Mouse (Mus musculus) heart, embryonic 11.5 days (tissue): ENCODE measurements around the gene Elmod3. TPM values are rescaled to one million over a fixed set of nuclear protein-coding genes. Genes with fewer than 3 reads are reported as not detected.

Experiments used
- ATAC-seq: fragments of 200-750 bp; cut with Nextera tagmentation; replicated peaks from 2 replicates; pipeline ENCODE4 v1.8.0; 2017; ENCODE audit warnings: moderate library complexity; ENCODE audit not compliant: insufficient number of reproducible peaks, low FRiP score, low TSS enrichment
- H3K27ac ChIP-seq: fragments of 300-500 bp; sonication (generic); 2 replicates; pipeline ENCODE4 v1.5.1; 2014; ENCODE audit warnings: mild to moderate bottlenecking, low read depth, low read length
- H3K27me3 ChIP-seq: fragments of 300-500 bp; sonication (generic); 2 replicates; pipeline ENCODE4 v1.6.1; 2014; ENCODE audit warnings: mild to moderate bottlenecking, low read length, mixed read lengths; ENCODE audit not compliant: control insufficient read depth, insufficient read depth
- H3K36me3 ChIP-seq: fragments of 300-500 bp; sonication (generic); 2 replicates; pipeline ENCODE4 v1.6.1; 2014; ENCODE audit warnings: mild to moderate bottlenecking, low read length, moderate library complexity, mixed read lengths; ENCODE audit not compliant: control insufficient read depth, insufficient read depth
- H3K4me1 ChIP-seq: fragments of 300-500 bp; sonication (generic); 2 replicates; pipeline ENCODE4 v1.6.1; 2014; ENCODE audit warnings: low read length; ENCODE audit not compliant: control insufficient read depth, insufficient read depth
- H3K4me2 ChIP-seq: fragments of 300-500 bp; sonication (generic); 2 replicates; pipeline ENCODE4 v1.6.1; 2014; ENCODE audit warnings: mild to moderate bottlenecking, moderate library complexity
- H3K4me3 ChIP-seq: fragments of 300-500 bp; sonication (generic); 2 replicates; pipeline ENCODE4 v1.5.1; 2014; ENCODE audit warnings: low read depth, low read length
- H3K9ac ChIP-seq: fragments of 300-500 bp; sonication (generic); 2 replicates; pipeline ENCODE4 v1.6.1; 2014; ENCODE audit warnings: mild to moderate bottlenecking, low read depth, low read length, moderate library complexity
- H3K9me3 ChIP-seq: fragments of 300-500 bp; sonication (generic); replicated peaks from 2 replicates; pipeline ENCODE4 v1.6.1; 2016; ENCODE audit warnings: low read length; ENCODE audit not compliant: control insufficient read depth
- WGBS: fragments of 180-500 bp; shearing (Covaris S2); extraction: QIAGEN DNeasy Blood & Tissue Kit; methylation state at CpG from one replicate; pipeline ENCODE4 v1.1.7; 2014; ENCODE audit not compliant: insufficient replicate concordance; 5-methylcytosine and 5-hydroxymethylcytosine counted together
- polyA plus RNA-seq: library from polyadenylated mRNA; unstranded; fragments of >200 nt; fragmentation: Nextera tagmentation; extraction: Ambion mirVana; gene quantifications from 2 replicates; pipeline ENCODE4 v1.2.1, GENCODE M21; 2014

Gene Elmod3
- polyA plus RNA-seq, 1 experiment from 2014 or later, result 10.5 TPM

- no peaks in the 10 kb centered on the region for H3K9me3 ChIP-seq
- H3K27ac ChIP-seq, result no peak overlapping the region
- H3K4me2 ChIP-seq, result no peak overlapping the region
- H3K36me3 ChIP-seq, result no peaks in the 10 kb centered on the region
- H3K4me1 ChIP-seq, result 0 out of 2 replicates have a peak, but pooled peaks cover 4% of the 10 kb centered on the region
- no peak for ATAC-seq
- H3K4me3 ChIP-seq, result no peak overlapping the region
- H3K9ac ChIP-seq, result no peak overlapping the region
- H3K27me3 ChIP-seq, result no peaks in the 10 kb centered on the region
These were observed 8.1 kb downstream of the Elmod3 start for GRCm38 (mm10) chr6:72590111-72590510.

DNA sequence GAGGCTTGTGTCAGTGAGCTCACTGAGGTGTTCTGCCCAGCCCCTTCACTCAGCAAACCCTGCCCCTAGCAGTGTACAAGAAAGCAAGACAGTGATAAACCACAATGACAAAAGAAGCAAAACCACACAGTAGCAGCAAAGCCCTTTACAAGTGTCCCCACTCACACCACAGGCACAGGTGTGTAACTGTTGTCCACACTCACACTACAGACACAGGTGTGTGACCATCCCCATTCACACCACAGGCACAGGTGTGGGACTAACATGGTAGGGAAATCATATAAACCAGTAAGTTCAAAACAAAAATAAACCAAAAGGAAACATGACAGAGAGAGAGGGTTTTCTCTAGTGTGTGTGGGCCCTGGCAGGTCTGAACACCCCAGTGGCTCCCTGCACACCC is 9.9 kb downstream of the Elmod3 start:
- H3K27ac ChIP-seq, result no peak overlapping the region
- H3K9me3 ChIP-seq, result no peaks in the 10 kb centered on the region
- no peaks in the 10 kb centered on the region for H3K4me1 ChIP-seq
- H3K9ac ChIP-seq, result no peak overlapping the region
- no peak overlapping the region for H3K4me2 ChIP-seq
- no peaks in the 10 kb centered on the region for H3K27me3 ChIP-seq
- no peaks in the 10 kb centered on the region for H3K36me3 ChIP-seq
- H3K4me3 ChIP-seq, result no peak overlapping the region
- no peak for ATAC-seq

DNA sequence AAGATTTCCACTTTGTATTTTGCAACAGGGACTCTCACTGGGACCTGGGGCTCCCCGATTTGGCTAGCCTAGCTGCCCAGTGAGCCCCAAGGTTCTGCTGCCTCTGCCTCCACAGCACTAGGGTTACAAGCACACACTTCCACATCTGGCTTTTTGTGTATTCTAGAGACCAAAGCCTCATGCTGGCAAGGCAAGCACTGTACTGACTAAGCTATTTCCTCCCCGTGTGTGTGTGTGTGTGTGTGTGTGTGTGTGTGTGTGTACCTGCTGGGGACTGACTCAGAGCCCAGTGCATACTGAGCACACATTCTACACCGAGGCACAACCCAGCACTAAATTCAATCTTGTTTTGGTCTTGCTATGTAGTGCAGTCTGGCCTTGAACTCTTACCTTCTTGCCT is 11.5 kb downstream of the Elmod3 start:
- Histone ChIP-seq H3K4me1 (no peaks in the 10 kb centered on the region), H3K27me3 (no peaks in the 10 kb centered on the region), H3K27ac (no peak overlapping the region), H3K36me3 (no peaks in the 10 kb centered on the region), H3K9ac (no peak overlapping the region), H3K4me3 (no peak overlapping the region), H3K9me3 (no peaks in the 10 kb centered on the region), H3K4me2 (no peak overlapping the region)
- ATAC-seq, result no peak
- WGBS, result 77% methylated on average over 3 of the region's 3 CpGs

- no peak overlapping the region for H3K4me3 ChIP-seq
- H3K36me3 ChIP-seq, result no peaks in the 10 kb centered on the region
- no peaks in the 10 kb centered on the region for H3K4me1 ChIP-seq
- H3K27me3 ChIP-seq, result no peaks in the 10 kb centered on the region
- no peak overlapping the region for H3K4me2 ChIP-seq
- H3K9me3 ChIP-seq, result no peaks in the 10 kb centered on the region
- H3K27ac ChIP-seq, result no peak overlapping the region
- 74% methylated on average over 11 of the region's 11 CpGs for WGBS
- H3K9ac ChIP-seq, result no peak overlapping the region
- ATAC-seq, result no peak
These were observed 14.1 kb downstream of the Elmod3 start for GRCm38 (mm10) chr6:72584154-72584553.

DNA sequence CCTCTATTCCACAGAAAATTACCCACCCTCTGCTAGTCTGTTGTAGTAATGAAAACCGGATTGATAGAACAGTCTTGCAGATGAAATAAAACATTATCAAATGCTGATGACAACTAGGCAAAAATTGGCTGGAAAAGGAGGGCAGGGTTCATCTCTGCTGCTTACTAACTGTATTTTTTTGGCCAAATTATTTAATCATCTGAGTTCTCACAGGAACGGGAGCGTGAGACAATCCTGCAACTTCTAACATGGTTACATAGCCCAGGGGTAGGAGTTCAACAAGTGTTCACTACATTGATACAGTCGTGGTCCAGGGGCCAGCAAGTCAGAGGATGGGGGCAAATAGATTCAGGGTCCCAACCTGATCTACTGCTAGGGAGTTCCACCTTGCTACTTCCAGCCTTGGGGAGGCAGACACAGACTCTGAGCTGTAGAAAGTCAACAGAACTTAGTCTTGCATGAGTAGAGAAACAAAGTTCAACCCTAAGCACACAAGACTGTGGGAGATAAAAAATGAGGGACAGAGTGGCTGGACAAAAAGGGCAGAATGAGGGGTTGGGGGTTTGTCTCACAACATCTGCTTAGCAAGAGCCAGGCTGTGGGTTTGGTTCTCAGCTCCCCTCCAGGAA is 14.9 kb downstream of the Elmod3 start:
- ATAC-seq, result no peak
- Histone ChIP-seq H3K27ac (no peak overlapping the region), H3K9me3 (no peaks in the 10 kb centered on the region), H3K4me2 (no peak overlapping the region), H3K4me3 (no peak overlapping the region), H3K9ac (no peak overlapping the region), H3K36me3 (no peaks in the 10 kb centered on the region), H3K4me1 (no peaks in the 10 kb centered on the region), H3K27me3 (no peaks in the 10 kb centered on the region)
- 81% methylated on average over 4 of the region's 4 CpGs for WGBS

- ATAC-seq, result no peak
- Histone ChIP-seq H3K9me3 (no peaks in the 10 kb centered on the region), H3K9ac (no peak overlapping the region), H3K27me3 (no peaks in the 10 kb centered on the region), H3K4me1 (no peaks in the 10 kb centered on the region), H3K4me3 (no peak overlapping the region), H3K36me3 (no peaks in the 10 kb centered on the region), H3K27ac (no peak overlapping the region), H3K4me2 (no peak overlapping the region)
- WGBS, result 73% methylated on average over 11 of the region's 11 CpGs
These were observed 16.4 kb downstream of the Elmod3 start for GRCm38 (mm10) chr6:72581625-72582382.

DNA sequence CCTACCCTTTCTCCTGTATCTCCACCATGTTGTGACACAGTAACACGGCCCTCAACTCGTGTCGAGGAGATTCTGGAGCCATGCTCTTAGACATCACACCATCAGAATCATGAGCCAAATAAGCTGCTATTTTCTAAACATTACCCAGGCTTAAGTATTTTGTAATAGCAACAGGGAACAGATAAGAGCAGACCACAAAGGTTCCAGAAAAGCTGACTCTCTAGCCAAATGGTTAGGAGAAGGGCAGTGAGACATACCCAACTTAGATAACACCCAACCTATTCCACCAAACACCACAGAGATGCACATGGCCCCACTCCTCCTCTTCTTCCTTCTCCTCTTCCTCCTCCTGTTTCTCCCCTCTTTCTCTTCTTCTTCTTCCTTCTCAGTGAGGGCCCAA is 22.2 kb downstream of the Elmod3 start:
- Histone ChIP-seq H3K9me3 (no peaks in the 10 kb centered on the region), H3K27me3 (no peaks in the 10 kb centered on the region), H3K36me3 (0 out of 2 replicates have a peak, but pooled peaks cover 3% of the 10 kb centered on the region), H3K4me1 (no peaks in the 10 kb centered on the region), H3K4me3 (no peak overlapping the region), H3K9ac (no peak overlapping the region), H3K4me2 (no peak overlapping the region), H3K27ac (no peak overlapping the region)
- no peak for ATAC-seq
- 93% methylated on average over 3 of the region's 3 CpGs for WGBS

DNA sequence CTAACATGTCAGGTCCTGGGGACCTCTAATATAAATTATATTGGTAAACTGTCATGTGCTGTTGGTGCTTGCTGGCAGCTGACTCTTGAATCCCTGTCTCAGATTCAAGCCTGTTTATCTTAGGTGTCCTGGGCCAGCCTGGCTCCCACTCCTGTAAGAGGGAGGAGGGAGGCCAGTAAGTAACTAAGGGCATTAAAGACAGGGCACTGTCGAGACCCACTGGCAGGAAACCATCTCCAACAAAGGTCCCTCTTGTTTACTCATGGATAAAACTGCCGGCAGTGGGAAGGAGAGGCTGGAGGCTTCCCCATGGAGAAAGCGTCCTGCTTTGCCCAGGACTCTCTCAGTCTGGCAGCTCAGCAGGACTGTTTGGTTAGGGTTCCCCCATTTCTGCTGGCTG is 26.4 kb downstream of the Elmod3 start:
- no peaks in the 10 kb centered on the region for H3K4me1 ChIP-seq
- 34% methylated on average over 3 of the region's 3 CpGs for WGBS
- no peak for ATAC-seq
- no peak overlapping the region for H3K27ac ChIP-seq
- H3K9me3 ChIP-seq, result no peaks in the 10 kb centered on the region
- 0 out of 2 replicates have a peak, but pooled peaks cover 3% of the 10 kb centered on the region for H3K36me3 ChIP-seq
- no peak overlapping the region for H3K4me3 ChIP-seq
- H3K27me3 ChIP-seq, result no peaks in the 10 kb centered on the region
- no peak overlapping the region for H3K9ac ChIP-seq
- H3K4me2 ChIP-seq, result no peak overlapping the region
